Mouse (Mus musculus): Measurements from ENCODE around the gene Slc4a1. TPM values are rescaled to one million over a fixed set of nuclear protein-coding genes. Genes with fewer than 3 reads are reported as not detected.

The Slc4a1 gene
- polyA plus RNA-seq, 1 experiment from 2014 or later: not detected

GRCm38 (mm10) chr11:102308104-102308503 lies 57.9 kb downstream of the Slc4a1 start:
- TF ChIP-seq CTCF (IDR thresholded peaks at IDR 0.05): no peak
- no peak for DNase-seq (ENCODE audit: low read depth, low spot score)
- ChIA-PET CTCF (interaction anchor here (1.2 to 5.6 kb wide), 8 partner anchors 8 to 127 kb away, joined by 3 to 46 read pairs (median 6); partner anchors contain the start of genes BC030867, Grn and Slc25a39), POLR2A (interaction anchor here (0.8 to 4.1 kb wide), 4 partner anchors 10 to 122 kb away, joined by 4 to 26 read pairs (median 5); partner anchors contain the start of genes Grn and Ubtf)
- no peak for ATAC-seq
- in situ Hi-C loops (cut with MboI; ENCODE audit: low pct_unique_long_range_greater_than_20kb): loop anchor here (10.0 kb wide), 1 partner anchor 107 kb away; no protein-coding TSS in a partner anchor
- H3K27me3 ChIP-seq: no peaks in the 10 kb centered on the region

GRCm38 (mm10) chr11:102305359-102305758 lies 60.6 kb downstream of the Slc4a1 start:
- in situ Hi-C loops (cut with MboI; ENCODE audit: low pct_unique_long_range_greater_than_20kb): loop anchor here (10.0 kb wide), 1 partner anchor 109 kb away; no protein-coding TSS in a partner anchor

GRCm38 (mm10) chr11:102304141-102304540 lies 61.9 kb downstream of the Slc4a1 start:
- POLR2A ChIA-PET: no interaction called here
- DNase-seq (ENCODE audit: low read depth, low spot score) (no peak), ATAC-seq (no peak)
- CTCF ChIA-PET: no interaction called here
- in situ Hi-C loops (cut with MboI; ENCODE audit: low pct_unique_long_range_greater_than_20kb): loop anchor here (10.0 kb wide), 1 partner anchor 111 kb away; no protein-coding TSS in a partner anchor
- no peak for TF ChIP-seq CTCF (IDR thresholded peaks at IDR 0.05)
- H3K27me3 ChIP-seq: no peaks in the 10 kb centered on the region

More at GRCm38 (mm10) chr11:102305359-102305758, 60.6 kb downstream of the Slc4a1 start:
- ATAC-seq (no peak), DNase-seq (ENCODE audit: low read depth, low spot score) (no peak)
- TF ChIP-seq CTCF (IDR thresholded peaks at IDR 0.05): no peak
- H3K27me3 ChIP-seq: no peaks in the 10 kb centered on the region
- ChIA-PET CTCF (interaction anchor here (5.6 kb wide), 1 partner anchor 105 kb away, joined by 46 read pairs; the partner anchor contains the start of gene Slc25a39), POLR2A (no interaction called here)

DNA sequence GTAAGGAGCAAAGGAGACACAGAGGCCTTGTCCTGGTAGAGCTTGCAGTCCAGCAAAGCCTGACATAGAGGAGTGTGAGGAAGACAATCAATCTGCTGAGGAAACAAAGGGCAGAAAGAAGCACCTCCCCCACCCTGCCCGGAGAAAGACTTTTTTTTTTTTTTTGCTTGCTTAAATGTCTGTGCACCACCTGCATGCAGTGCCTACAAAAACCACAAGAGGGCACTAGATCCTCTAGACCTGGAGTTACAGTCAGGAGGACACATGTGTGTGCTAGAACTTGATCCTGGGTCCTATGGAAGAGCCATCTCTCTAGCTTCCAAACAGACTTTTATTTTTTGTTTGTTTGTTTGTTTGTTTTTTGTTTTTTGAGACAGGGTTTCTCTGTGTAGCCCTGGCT lies 66.2 kb downstream of the Slc4a1 start:
- ChIA-PET CTCF (interaction anchor here (0.8 to 3.0 kb wide), 3 partner anchors 9 to 131 kb away, joined by 3 to 16 read pairs (median 4); no protein-coding TSS in a partner anchor), POLR2A (interaction anchor here (0.7 kb wide), 3 partner anchors 15 to 276 kb away, joined by 3 to 6 read pairs (median 4); partner anchors contain the start of gene Tmub2)
- DNase-seq (ENCODE audit: low read depth, low spot score) (no peak), ATAC-seq (no peak)
- no peaks in the 10 kb centered on the region for H3K27me3 ChIP-seq
- TF ChIP-seq CTCF (IDR thresholded peaks at IDR 0.05): no peak
- in situ Hi-C loops (cut with MboI; ENCODE audit: low pct_unique_long_range_greater_than_20kb): loop anchor here (10.0 kb wide), 1 partner anchor 115 kb away; no protein-coding TSS in a partner anchor

Other genes with a start within 250 kb of the Slc4a1 start
- not detected for gene Nags, start 220.7 kb downstream of the Slc4a1 start, polyA plus RNA-seq (2021)
- 30.3 TPM for gene Tmem101, start 209.8 kb downstream of the Slc4a1 start, polyA plus RNA-seq (2021)
- gene Lsm12, start 180.9 kb downstream of the Slc4a1 start, polyA plus RNA-seq (2021): 45.0 TPM
- 110 TPM for gene G6pc3, start 176.6 kb downstream of the Slc4a1 start, polyA plus RNA-seq (2021)
- 63.8 TPM for gene Hdac5, start 136.0 kb downstream of the Slc4a1 start, polyA plus RNA-seq (2021)
- gene BC030867, start 117.3 kb downstream of the Slc4a1 start, polyA plus RNA-seq (2021): 6.8 TPM
- gene Asb16, start 97.5 kb downstream of the Slc4a1 start, polyA plus RNA-seq (2021): 0.28 TPM
- 60.5 TPM for gene Tmub2, start 81.3 kb downstream of the Slc4a1 start, polyA plus RNA-seq (2021)
- 53.4 TPM for gene Atxn7l3, start 69.6 kb downstream of the Slc4a1 start, polyA plus RNA-seq (2021)
- 101 TPM for gene Ubtf, start 46.5 kb downstream of the Slc4a1 start, polyA plus RNA-seq (2021)
- gene Rundc3a, start 27.2 kb upstream of the Slc4a1 start, polyA plus RNA-seq (2021): 12.1 TPM
- 388 TPM for gene Slc25a39, start 41.7 kb upstream of the Slc4a1 start, polyA plus RNA-seq (2021)
- 491 TPM for gene Grn, start 64.1 kb upstream of the Slc4a1 start, polyA plus RNA-seq (2021)
- gene Fam171a2, start 81.5 kb upstream of the Slc4a1 start, polyA plus RNA-seq (2021): 13.1 TPM
- 1.9 TPM for gene Itga2b, start 103.9 kb upstream of the Slc4a1 start, polyA plus RNA-seq (2021)
- gene Gpatch8, start 190.2 kb upstream of the Slc4a1 start, polyA plus RNA-seq (2021): 27.5 TPM
- not detected for gene Gm11627, start 213.3 kb upstream of the Slc4a1 start, polyA plus RNA-seq (2021)
- 16.9 TPM for gene Fzd2, start 238.2 kb upstream of the Slc4a1 start, polyA plus RNA-seq (2021)

Data from Patski (cell line).